Mouse (Mus musculus) heart, postnatal 10 days (tissue): ENCODE data around the gene Frem2. TPM values are rescaled to one million over a fixed set of nuclear protein-coding genes. Genes with fewer than 3 reads are reported as not detected.

Experiments used
- DNase-seq, 2 experiments: peaks; one replicate each; pipeline ENCODE4 v3.0.0; 2021
- intact Hi-C: fragments of 180-260 bp; cut with DNase I; formaldehyde crosslinking; loops from one replicate; pipeline ENCODE4 v1.15.1; 2025
- total RNA-seq, 2 experiments: library from RNA; stranded (reverse); gene quantifications; 2 replicates each; pipeline ENCODE4 v1.2.3; 2021

Frem2 gene
- total RNA-seq, 2 experiments from 2014 or later, result 16.8 to 22.9 TPM

DNA sequence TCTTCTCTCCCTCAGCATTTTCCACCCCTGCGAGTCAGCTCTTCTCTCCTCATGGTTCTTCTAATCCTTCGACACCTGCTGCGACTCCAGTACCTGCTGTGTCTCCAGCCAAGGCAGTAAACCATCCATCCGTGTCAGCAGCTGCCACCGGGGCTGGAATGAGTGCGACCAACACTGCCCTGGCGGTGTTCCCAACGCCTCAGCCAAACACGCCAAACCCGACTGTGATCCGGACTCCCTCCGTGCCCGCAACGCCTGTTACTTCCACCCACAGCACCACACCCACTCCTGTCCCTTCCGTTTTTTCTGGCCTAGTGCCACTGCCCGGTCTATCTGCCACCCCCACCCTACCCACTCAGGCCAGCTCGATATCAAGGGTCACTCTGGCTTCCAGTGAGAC, 179.7 kb downstream of the Frem2 start:
- intact Hi-C loops, result no loop called here
- no peak for DNase-seq

DNA sequence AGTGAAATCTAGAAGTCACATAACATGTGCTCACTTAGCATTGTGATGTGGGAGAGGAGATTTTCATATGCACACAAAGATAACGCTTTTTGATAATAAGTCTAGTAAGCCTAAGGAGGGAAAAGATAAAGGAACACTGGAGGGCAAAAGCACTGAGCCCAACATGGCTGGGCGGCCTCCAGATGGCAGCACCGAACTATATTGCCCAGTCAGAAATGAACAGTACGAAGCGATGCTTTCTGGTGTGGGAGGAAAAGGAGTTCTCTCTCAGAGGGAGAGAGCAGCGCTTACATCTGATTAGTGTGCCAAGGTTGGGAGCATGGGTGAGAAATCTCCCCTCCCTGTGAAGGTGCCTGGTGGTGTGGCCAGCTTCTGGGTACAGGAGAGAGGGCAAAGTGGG, 181.3 kb downstream of the Frem2 start:
- DNase-seq, result peak in 1 of 2 experiments; percentile 58
- intact Hi-C loops, result loop anchor here (2.0 kb wide), 1 partner anchor 15 kb away; no protein-coding TSS in a partner anchor

DNA sequence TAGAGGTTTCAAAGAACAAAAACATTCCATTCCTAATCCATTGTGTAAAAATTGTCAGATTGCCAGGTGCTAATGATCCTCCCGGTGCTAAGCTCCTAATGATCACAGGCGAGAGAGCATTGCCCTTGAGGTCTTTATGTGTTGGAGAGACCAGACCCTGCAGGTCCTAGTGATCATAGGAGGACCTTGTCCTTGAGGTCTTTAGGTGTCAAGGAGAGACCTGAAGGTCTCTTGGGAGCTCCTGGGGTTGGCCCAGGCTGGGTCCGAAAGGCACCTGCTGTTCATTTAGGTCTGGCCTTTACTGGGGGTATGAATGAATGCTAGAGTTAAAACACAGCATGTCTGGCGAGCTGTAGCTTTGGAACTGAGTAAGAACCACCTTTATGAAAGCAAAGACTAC, 183.0 kb downstream of the Frem2 start:
- intact Hi-C loops, result loop anchor here (2.0 kb wide), 1 partner anchor 17 kb away; no protein-coding TSS in a partner anchor
- no peak for DNase-seq

DNA sequence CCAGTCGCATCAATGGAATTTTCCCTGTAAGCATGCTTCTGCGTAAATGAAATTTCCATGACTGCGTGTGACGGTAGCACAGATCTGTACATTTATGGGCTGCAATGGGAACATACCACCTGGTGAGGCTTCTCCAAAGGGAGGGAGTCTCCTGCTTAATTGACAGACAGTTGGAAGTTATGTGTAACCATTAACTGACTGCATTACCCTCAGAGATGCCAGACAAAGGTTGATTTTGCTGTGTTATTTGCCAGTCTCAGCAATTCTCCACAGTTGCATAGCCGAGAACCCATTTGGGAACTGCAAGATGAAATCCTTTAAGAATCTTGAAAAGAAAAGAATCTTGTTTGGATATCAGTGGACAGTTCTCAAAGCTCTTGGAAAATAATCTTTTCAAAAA, 185.1 kb downstream of the Frem2 start:
- DNase-seq, result no peak
- intact Hi-C loops, result no loop called here

DNA sequence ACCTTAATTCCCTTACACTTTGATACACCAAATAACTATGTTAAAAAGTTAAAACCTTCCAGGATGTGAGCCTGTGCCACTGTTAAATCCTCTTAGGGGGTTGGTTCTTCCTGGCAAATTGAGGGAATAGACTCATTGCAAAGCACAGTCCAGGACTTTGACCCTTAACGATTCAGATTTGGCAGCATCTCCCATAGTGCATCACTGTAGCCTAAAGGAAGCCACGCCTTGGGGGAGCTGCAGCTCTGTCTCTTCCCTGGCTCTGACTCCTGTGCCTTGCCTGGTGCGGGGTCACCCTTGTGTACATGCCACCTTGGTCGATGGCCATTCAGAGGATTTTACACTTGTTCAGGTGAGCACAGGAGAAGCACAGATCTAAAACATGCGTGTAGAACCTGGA, 187.5 kb downstream of the Frem2 start:
- no peak for DNase-seq
- intact Hi-C loops, result loop anchor here (10.0 kb wide), 2 partner anchors 1215 to 1985 kb away; partner anchors contain the start of gene Rab33b

DNA sequence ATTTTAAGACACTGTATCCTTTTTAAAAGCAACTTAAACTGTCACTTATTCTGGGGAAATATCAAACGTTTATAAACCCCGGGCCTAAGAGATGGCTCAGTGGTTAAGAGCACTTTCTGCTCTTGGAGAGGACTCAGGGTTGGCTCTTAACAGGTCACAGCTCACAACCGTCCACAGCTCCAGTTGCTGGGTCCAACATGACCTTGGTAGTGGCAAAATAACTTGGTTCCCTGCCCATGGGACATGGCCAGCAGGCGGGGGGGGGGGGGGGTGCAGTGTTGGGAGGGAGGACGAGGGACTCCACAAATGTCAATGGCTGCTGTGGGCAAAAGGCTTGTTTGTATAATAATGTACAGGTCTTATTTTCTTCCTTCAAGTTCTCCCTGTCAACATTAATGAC, 189.8 kb downstream of the Frem2 start:
- DNase-seq, result peak in 1 of 2 experiments; percentile 40

DNA sequence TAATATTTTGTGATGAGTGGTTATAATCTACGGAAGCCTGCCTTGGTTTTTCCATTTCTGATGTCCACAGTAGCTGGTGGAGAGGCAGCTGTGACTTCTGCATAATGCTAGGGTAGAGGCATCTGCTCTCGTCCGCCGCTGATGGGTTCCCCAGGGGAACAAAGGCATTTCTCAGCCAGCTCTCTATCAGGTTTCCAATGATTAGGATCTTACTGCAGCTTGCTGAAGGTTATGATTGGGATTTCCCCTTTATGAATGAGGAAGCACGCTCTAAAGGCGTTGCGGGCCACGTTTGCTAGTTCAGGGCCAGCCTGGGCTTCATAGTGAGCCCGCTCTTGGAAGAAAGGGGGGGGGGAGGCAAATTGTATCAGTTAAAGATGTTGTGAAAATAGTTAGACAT, 190.7 kb downstream of the Frem2 start:
- DNase-seq, result no peak

More for the DNA sequence above, 189.8 kb downstream of the Frem2 start:
- intact Hi-C loops, result loop anchor here (10.0 kb wide), 2 partner anchors 1213 to 1983 kb away; partner anchors contain the start of gene Rab33b

DNA sequence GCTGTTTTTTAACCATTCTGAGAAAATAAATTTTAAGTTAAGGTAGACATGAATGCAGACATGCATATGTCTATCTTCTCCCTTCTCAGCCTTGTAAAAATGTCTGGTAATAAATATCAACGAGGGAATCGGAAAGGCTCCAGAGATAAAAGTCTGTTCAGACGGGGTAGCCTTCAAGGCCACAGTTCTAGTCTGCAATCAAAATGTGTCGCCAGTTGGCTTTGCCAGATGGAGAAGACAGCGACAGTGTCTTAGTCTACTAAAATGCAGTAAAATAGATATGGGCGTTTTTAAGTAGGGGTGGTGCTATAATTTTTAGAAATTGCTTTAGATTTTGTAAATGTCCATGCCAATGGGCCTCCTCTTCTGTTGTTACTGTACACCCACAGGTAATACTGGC, 191.8 kb downstream of the Frem2 start:
- intact Hi-C loops, result loop anchor here (10.0 kb wide), 2 partner anchors 1211 to 1981 kb away; partner anchors contain the start of gene Rab33b
- DNase-seq, result no peak

More for the DNA sequence above, 190.7 kb downstream of the Frem2 start:
- intact Hi-C loops, result loop anchor here (10.0 kb wide), 2 partner anchors 1212 to 1982 kb away; partner anchors contain the start of gene Rab33b

DNA sequence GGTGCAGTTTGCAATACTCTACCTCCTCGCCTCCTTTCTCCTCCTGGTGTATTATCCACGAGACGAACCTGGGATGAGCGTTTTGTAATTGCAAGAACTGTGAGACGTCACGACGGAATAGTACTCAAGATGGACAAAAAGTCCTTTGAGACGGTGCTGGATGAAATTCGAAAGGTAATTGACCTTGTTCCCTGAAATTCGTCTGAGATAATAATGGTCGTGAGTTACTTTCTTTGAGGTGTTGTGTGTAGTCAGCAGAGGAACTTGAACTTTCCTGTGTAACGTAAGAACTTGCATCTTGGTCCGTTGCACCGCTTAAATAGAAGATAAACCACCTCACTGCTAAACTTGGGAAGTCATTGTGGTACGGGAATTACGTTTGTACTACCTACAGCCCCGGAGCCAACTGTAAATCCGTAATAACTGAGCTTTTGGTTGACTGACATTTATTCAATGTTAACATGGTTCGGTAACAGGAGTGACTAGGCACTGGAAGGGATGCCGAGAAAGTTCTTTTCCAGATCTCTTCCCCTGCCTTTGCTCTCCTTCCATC, 192.9 kb downstream of the Frem2 start:
- no peak for DNase-seq
- intact Hi-C loops, result loop anchor here (10.0 kb wide), 2 partner anchors 1209 to 1979 kb away; partner anchors contain the start of gene Rab33b

Other genes with a start within 250 kb of the Frem2 start
- 1 to 10 TPM; 7.6 to 7.9 TPM for gene Nhlrc3, start 194.0 kb downstream of the Frem2 start, total RNA-seq
- 10 to 100 TPM; 15.0 to 15.1 TPM for gene Proser1, start 193.7 kb downstream of the Frem2 start, total RNA-seq
- not detected for gene Stoml3, start 168.7 kb downstream of the Frem2 start, total RNA-seq
- not detected for gene Gm10985, start 187.7 kb upstream of the Frem2 start, total RNA-seq
- gene Ufm1, start 206.5 kb upstream of the Frem2 start, total RNA-seq, result 10 to 100 TPM; 59.3 to 61.8 TPM